Mouse (Mus musculus): ENCODE results near the gene Ppm1a. TPM values are rescaled to one million over a fixed set of nuclear protein-coding genes. Genes with fewer than 3 reads are reported as not detected.
"Not testable (repeated sequence)": the region's sequence is repeated elsewhere in the genome, so short reads cannot be mapped to it uniquely, and the experiment has no call there.

Gene Ppm1a
- polyA plus RNA-seq, 1 experiment, result 216 TPM

DNA sequence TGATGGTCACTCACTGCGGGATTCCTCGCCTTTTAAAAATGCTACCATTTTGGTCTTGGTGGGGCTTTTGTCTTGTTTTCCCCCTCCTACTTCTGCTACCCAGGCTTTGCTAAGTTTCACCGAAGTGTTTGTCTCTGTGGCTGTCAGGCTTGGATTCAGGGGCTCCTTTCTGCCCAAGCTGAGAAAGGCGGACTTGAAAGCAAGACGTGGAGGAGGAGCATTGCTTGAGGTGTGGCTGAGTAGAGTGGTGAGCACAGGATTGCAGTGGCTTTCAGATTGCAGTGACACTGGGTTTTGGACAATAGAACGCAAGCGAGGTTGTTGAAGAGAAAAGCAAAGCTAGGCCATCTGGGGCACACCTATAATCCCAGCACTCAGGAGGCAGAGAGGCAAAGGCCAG lies 16.7 kb downstream of the Ppm1a start:
- H3K4me1 ChIP-seq (ENCODE audit: control insufficient read depth, insufficient read depth, insufficient read length, low read length), result peaks cover 8% of the 10 kb centered on the region
- no peak overlapping the region for H3K4me3 ChIP-seq (ENCODE audit: insufficient read depth, low read depth, low read length)
- H3K27ac ChIP-seq (replicated peaks; ENCODE audit: low read depth, low read length), result no peak overlapping the region

DNA sequence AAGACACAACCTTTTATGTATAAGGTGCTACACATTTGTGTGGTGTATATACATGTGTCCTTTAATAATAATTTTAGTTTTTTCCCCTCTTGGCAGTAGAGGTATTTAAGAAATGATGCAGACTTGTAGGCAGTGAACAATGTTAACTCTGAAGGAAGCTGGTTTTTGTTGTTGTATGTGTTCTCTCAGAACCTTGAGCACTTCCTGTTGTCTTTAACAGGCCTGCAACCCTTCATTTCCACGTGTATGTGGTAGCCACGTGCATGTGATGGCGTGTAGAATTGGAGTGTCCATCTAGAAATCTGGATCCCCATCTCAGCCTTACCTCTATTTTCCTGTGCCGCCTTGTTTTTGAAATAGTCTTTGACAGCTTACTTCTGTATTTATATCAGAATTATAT lies 20.0 kb downstream of the Ppm1a start:
- Histone ChIP-seq H3K4me3 (ENCODE audit: insufficient read depth, low read depth, low read length) (no peak overlapping the region), H3K4me1 (ENCODE audit: control insufficient read depth, insufficient read depth, insufficient read length, low read length) (peaks cover 2% of the 10 kb centered on the region; the same call in 1 of the 2 replicates), H3K27ac (replicated peaks; ENCODE audit: low read depth, low read length) (no peak overlapping the region)

DNA sequence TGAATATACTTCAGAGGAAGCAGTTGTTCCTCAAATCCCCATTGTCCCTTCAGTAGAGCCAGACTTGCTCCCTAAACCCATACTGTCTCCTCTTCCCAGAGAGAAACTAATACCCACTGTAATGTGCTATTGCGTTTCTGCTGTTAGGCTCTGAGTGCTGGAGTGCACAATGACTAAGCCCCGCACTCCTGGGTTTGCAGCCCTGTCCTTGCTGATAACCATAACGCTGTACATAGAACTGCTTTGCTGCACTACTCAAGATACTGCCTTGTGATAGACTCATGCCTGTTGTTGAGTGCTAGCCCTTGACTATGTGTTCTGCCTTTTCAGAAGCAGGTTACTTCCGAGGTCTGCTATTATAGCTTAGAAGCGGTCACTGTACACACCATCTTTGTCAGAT lies 22.9 kb downstream of the Ppm1a start:
- Histone ChIP-seq H3K4me1 (ENCODE audit: control insufficient read depth, insufficient read depth, insufficient read length, low read length) (peaks cover 2% of the 10 kb centered on the region; the same call in 1 of the 2 replicates), H3K27ac (replicated peaks; ENCODE audit: low read depth, low read length) (no peak overlapping the region), H3K4me3 (ENCODE audit: insufficient read depth, low read depth, low read length) (no peak overlapping the region)

DNA sequence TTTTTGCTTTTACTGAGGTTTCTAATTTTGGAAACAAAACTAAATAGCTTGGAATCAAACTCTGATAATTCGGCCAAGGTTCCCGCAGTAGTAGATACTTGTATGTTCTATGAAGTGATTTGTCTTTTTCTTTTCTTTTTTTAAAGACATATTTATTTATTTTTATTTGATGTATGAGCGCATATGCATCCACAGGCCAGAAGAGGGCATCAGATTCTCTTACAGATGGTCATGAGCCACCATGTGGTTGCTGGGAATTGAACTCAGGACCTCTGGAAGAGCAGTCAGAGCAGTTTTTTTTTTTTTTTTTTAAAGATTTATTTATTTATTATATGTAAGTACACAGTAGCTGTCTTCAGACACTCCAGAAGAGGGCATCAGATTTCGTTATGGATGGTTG lies 25.5 kb downstream of the Ppm1a start:
- not testable (repeated sequence) for H3K4me3 ChIP-seq (ENCODE audit: insufficient read depth, low read depth, low read length); H3K27ac ChIP-seq (replicated peaks; ENCODE audit: low read depth, low read length)
- H3K4me1 ChIP-seq (ENCODE audit: control insufficient read depth, insufficient read depth, insufficient read length, low read length), result peaks cover 12% of the 10 kb centered on the region

DNA sequence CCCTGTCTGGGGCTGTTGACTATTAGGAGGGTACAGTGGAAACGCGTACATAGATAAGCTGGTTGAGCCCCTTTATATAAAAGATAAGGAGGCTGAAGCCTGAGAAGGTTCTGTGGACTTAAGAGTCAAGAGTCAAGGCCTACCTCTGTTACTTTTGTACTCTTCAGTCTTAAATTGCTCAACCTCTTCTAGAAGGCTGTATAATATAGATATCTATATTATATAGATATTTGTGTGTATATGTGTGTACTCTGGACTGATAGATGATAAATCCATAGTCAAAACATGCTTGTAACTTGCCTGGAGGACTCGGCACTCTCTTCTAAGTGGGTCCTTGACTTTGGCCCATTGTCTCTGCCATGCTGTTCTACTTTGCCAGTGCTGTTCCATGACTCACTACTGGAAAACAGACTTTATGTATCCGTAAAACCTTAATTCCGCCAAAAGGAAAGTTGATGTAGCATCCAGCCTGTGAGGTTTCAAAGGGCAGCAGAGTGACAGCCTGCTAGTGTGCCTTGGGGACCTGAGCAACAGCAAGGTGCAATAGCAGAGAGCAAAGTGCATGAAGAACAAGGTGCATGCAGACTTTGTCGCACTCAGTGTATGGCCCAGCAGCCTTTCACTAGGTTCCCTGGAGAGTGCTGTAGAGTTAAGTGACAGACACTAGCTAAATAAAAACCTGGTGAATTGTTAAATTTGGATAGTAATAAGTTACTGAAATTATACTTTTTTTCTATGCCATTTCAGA lies 28.1 kb downstream of the Ppm1a start:
- peaks cover 14% of the 10 kb centered on the region for H3K4me1 ChIP-seq (ENCODE audit: control insufficient read depth, insufficient read depth, insufficient read length, low read length)
- H3K27ac ChIP-seq (replicated peaks; ENCODE audit: low read depth, low read length), result peak overlapping the region; percentile 14; the same call in 1 of the 2 replicates
- H3K4me3 ChIP-seq (ENCODE audit: insufficient read depth, low read depth, low read length), result no peak overlapping the region

DNA sequence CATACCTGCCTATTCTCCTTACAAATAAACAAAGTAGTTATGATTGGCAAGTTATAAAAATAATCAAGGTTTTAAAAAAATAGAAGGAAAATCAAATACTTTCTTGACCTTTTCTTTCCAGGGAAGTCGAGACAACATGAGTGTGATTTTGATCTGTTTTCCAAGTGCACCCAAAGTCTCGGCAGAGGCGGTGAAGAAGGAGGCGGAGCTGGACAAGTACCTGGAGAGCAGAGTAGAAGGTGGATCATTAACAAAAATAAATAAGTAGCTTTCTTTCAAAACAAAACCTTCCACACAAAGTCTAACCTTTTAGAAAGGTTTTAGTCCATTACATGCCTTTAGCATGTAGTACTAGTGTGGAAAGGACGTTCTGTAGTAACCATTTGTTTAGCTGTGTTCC lies 29.3 kb downstream of the Ppm1a start:
- Histone ChIP-seq H3K27ac (replicated peaks; ENCODE audit: low read depth, low read length) (peak overlapping the region; percentile 54), H3K4me1 (ENCODE audit: control insufficient read depth, insufficient read depth, insufficient read length, low read length) (peaks cover 12% of the 10 kb centered on the region), H3K4me3 (ENCODE audit: insufficient read depth, low read depth, low read length) (no peak overlapping the region)

DNA sequence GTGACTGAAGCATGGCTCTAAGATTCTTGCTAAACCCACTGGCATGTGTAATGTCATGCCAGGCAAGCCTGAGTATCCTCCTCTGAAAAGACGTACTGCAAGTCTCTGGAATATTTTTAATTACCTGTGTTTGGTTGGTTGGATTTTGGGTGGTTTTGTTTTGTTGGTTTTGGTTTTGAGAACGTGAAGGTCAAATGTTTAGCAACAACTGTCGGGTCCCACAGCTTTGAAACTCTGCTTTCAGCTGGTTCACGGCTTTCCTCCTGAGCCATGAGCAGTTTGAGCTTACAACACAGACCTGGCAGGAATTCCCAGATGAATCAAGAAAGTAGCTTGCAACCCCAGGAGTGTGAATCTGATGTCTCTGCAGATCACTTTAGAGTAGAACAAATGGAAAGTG lies 29.7 kb downstream of the Ppm1a start:
- peak overlapping the region; percentile 54 for H3K27ac ChIP-seq (replicated peaks; ENCODE audit: low read depth, low read length)
- no peak overlapping the region for H3K4me3 ChIP-seq (ENCODE audit: insufficient read depth, low read depth, low read length)
- H3K4me1 ChIP-seq (ENCODE audit: control insufficient read depth, insufficient read depth, insufficient read length, low read length), result peaks cover 12% of the 10 kb centered on the region

DNA sequence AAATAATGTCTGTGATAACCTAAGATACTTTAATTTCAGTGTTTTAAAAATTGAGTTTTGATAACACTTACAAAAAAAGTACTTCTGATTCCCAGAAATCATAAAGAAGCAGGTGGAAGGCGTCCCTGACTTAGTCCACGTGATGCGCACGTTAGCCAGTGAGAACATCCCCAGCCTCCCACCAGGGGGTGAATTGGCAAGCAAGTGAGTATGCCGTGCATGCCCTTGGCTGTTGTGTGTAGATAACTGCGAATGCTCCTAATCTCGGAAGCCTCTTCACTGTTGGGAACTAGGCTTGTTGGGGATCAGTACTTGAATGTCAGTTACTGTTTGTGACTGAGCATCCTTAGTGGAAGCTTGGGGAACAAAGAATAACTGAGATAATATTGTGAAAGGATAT lies 33.3 kb downstream of the Ppm1a start:
- H3K4me3 ChIP-seq (ENCODE audit: insufficient read depth, low read depth, low read length), result no peak overlapping the region
- H3K4me1 ChIP-seq (ENCODE audit: control insufficient read depth, insufficient read depth, insufficient read length, low read length), result peaks cover 9% of the 10 kb centered on the region
- no peak overlapping the region for H3K27ac ChIP-seq (replicated peaks; ENCODE audit: low read depth, low read length)

DNA sequence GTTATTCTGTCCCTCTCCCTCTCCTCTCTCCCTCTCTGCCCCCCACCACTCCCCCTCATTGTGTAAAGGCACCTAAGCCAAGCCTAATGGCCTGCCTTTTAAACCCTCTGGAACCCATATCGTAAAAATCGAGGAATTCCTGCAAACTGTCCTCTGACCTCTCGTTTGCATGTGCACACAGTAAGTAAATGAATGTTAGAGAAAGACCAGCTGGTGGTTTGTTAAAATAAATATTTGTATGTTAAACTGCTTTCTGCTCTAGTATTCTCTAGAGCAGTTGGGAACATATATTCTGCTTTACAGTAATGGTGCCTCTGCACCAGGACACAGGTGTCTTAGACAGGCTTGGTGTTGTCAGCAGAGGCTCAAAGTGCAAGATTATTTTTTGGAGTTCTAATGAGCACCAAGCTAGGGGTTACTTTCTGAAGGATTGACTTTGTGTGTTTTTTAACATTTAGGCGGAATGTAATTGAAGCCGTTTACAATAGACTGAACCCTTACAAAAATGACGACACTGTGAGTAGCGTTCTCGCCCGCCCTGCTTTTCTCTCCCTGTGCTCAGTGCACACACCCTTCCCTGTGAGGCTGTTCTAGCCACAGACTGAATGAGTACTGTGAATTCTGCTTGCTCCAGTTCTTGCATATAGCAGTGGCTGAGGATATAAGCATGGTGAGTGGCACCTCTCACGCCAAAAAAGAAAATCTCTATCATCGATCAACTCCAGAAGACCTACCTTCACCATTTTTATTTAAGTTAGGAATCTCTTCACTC lies 35.3 kb downstream of the Ppm1a start:
- H3K4me3 ChIP-seq (ENCODE audit: insufficient read depth, low read depth, low read length), result no peak overlapping the region
- H3K27ac ChIP-seq (replicated peaks; ENCODE audit: low read depth, low read length), result no peak overlapping the region
- H3K4me1 ChIP-seq (ENCODE audit: control insufficient read depth, insufficient read depth, insufficient read length, low read length), result 0 out of 2 replicates have a peak, but pooled peaks cover 2% of the 10 kb centered on the region

DNA sequence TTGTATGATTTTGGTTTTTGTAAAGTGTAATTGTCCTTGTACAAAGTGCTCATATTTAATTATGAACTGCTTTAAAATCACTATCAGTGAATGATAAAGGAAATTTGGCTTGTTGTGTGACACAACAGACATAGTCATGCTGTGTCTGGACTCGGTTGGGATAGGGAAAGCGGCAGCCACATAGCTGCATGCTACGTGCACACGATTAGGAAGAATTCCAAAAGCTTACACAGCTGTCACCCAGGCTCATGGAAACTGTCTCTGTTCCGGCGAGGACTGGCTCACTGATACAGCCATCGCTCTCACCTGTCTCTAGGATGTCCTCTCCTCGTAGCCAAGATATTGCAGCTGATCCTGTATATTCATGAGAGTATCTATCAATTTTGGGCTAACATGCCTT lies 36.7 kb downstream of the Ppm1a start:
- no peak overlapping the region for H3K27ac ChIP-seq (replicated peaks; ENCODE audit: low read depth, low read length)
- no peak overlapping the region for H3K4me3 ChIP-seq (ENCODE audit: insufficient read depth, low read depth, low read length)
- H3K4me1 ChIP-seq (ENCODE audit: control insufficient read depth, insufficient read depth, insufficient read length, low read length), result no peaks in the 10 kb centered on the region

DNA sequence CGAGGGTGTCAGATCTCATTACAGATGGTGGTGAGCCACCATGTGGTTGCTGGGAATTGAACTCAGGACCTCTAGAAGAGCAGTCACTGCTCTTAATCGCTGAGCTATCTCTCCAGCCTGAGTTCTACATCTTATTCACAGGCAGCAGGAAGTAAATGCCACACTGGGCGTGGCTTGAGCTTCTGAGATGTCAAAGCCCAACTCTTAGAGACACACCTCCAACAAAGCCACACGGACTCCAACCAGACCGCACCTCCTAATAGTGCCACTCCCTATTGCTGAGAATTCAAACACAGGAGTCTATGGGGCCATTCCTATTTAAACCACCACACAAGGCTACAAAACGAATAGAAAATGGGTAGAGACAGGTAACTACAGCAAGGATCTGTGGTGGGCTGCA lies 52.5 kb downstream of the Ppm1a start:
- Histone ChIP-seq H3K27ac (replicated peaks; ENCODE audit: low read depth, low read length) (no peak overlapping the region), H3K4me3 (ENCODE audit: insufficient read depth, low read depth, low read length) (no peak overlapping the region), H3K4me1 (ENCODE audit: control insufficient read depth, insufficient read depth, insufficient read length, low read length) (no peaks in the 10 kb centered on the region)

DNA sequence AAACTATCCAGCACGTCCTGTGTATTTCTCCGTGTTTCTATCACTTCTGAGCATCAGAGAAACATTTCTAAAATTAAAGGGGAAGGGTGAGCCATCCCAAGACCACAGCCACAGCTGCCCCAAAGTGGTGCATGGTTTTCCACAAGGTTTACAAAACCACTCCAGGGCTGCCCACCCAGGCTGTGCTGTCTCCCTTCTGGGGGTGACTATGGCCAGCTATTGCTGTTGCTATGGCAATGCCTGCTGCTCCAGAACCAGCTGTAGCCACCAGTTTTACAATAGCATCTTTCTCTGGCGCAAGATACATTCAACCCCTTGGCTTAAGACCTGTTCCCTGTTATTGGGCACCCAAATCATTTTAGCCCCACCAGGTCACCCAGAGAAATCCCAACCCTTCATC lies 54.3 kb downstream of the Ppm1a start:
- Histone ChIP-seq H3K27ac (replicated peaks; ENCODE audit: low read depth, low read length) (no peak overlapping the region), H3K4me3 (ENCODE audit: insufficient read depth, low read depth, low read length) (no peak overlapping the region), H3K4me1 (ENCODE audit: control insufficient read depth, insufficient read depth, insufficient read length, low read length) (no peaks in the 10 kb centered on the region)

DNA sequence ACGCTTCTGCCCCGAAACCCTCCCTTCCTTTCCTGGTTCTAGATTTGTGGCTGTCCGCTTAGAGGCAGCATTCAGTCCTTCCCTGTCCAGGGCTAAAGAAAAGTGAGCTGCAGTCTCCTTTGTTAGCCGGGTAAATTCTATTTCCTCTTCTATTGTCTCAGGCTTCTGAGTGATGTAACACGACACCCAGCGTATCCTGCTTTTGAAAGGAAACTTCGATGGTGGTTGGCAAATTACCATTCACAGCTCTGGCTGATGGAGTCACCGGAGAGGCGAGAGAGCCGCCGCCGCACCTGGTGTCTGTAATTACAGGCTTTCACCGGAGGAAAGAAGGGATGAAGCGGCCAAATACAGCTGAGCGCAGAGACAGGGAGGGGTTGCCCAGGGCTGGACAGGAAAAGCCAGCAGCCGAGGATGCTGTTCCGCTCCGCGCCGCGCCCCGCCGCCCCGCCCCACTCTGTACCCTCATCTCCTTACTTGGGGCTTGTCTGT lies 63.7 kb downstream of the Ppm1a start:
- peak overlapping the region; percentile 36 for H3K4me3 ChIP-seq (ENCODE audit: insufficient read depth, low read depth, low read length)
- H3K27ac ChIP-seq (replicated peaks; ENCODE audit: low read depth, low read length), result no peak overlapping the region
- no peaks in the 10 kb centered on the region for H3K4me1 ChIP-seq (ENCODE audit: control insufficient read depth, insufficient read depth, insufficient read length, low read length)

DNA sequence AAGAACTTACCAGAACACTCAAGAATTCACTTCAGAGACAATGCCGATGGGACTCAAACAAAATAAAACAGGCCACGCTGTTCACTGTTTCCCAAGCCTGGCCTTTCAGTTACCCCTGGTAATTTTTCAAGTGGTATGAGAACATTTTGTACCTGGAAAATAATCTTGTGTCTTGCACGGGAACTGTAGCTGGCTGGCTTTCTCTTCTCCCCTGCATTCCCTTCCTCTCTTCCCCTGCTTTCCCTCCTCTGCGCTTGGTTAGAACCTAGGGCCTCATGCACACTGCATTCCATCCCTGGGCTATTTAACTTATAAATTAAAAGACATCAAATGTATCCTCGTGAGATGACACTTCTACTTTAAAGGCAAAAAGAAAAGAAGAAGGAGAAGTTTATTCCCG lies 64.3 kb downstream of the Ppm1a start:
- Histone ChIP-seq H3K4me1 (ENCODE audit: control insufficient read depth, insufficient read depth, insufficient read length, low read length) (no peaks in the 10 kb centered on the region), H3K27ac (replicated peaks; ENCODE audit: low read depth, low read length) (no peak overlapping the region), H3K4me3 (ENCODE audit: insufficient read depth, low read depth, low read length) (peak overlapping the region; percentile 36; the same call in 1 of the 2 replicates)

DNA sequence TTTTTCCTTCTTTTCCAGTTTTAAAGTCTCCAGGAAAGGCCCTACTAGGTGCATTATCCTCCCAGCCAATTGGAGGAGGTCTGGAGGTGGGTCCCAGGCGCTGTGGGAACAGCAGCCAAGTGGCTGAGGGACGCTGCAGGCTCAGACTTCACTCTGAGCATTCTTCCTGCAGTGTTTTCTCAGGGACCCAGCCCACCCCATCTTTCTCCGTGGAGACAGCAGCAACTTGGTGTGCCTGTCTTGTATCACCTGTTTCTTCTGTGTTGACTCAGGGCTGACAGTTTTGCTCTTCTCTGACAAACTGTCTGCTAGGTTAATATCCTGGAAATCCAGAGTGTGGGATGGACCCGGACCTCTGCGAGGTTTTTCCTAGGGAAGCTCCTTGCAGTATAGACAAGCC lies 68.4 kb downstream of the Ppm1a start:
- H3K27ac ChIP-seq (replicated peaks; ENCODE audit: low read depth, low read length), result no peak overlapping the region
- no peak overlapping the region for H3K4me3 ChIP-seq (ENCODE audit: insufficient read depth, low read depth, low read length)
- H3K4me1 ChIP-seq (ENCODE audit: control insufficient read depth, insufficient read depth, insufficient read length, low read length), result no peaks in the 10 kb centered on the region
